Mouse (Mus musculus): ENCODE results near the gene Abi3bp.

DNA sequence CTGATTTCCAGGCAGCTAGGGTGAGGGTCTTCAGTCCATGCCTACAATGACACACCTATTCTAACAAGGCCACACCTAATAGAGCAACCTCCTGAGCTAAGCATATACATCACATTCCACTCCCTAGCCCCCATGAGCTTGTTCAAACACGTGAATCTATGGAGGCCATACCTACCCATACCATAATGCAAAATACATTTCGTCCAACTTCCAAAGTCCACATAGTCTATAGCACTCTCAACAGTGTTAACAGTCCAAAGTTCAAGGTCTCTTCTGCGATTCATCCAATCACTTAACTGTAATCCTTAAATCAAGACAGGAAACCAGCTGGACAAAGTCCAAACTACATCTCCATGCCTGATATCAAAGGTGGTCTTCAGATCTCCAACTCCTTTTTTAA lies 232.4 kb downstream of the Abi3bp start:
- no peak for TF ChIP-seq POLR2A (IDR thresholded peaks at IDR 0.05; ENCODE audit: extremely low read depth, insufficient read depth, low read length)
- TF ChIP-seq CTCF (IDR thresholded peaks at IDR 0.05; ENCODE audit: low read depth, low read length) = no peak
